Mouse (Mus musculus) forebrain, embryonic 12.5 days (tissue): ENCODE results near the gene Nes. TPM values are rescaled to one million over a fixed set of nuclear protein-coding genes. Genes with fewer than 3 reads are reported as not detected.
A peak's percentile ranks its signal among the peaks of the same experiment; 100 is the strongest.

ENCODE experiments used
- ATAC-seq: fragments of 200-750 bp; cut with Nextera tagmentation; 2 replicates; pipeline ENCODE4 v1.8.0; 2017; ENCODE audit warnings: moderate TSS enrichment; ENCODE audit not compliant: low FRiP score
- H3K27ac ChIP-seq: fragments of 300-500 bp; sonication (generic); 2 replicates; pipeline ENCODE4 v1.5.1; 2016; ENCODE audit warnings: mild to moderate bottlenecking
- H3K27me3 ChIP-seq: fragments of 300-500 bp; sonication (generic); 2 replicates; pipeline ENCODE4 v1.6.1; 2016; ENCODE audit warnings: mild to moderate bottlenecking
- H3K36me3 ChIP-seq: fragments of 300-500 bp; sonication (generic); replicated peaks from 2 replicates; pipeline ENCODE4 v1.6.1; 2016; ENCODE audit warnings: mild to moderate bottlenecking
- H3K4me1 ChIP-seq: fragments of 300-500 bp; sonication (generic); 2 replicates; pipeline ENCODE4 v1.6.1; 2016
- H3K4me2 ChIP-seq: fragments of 300-500 bp; sonication (generic); 2 replicates; pipeline ENCODE4 v1.6.1; 2016; ENCODE audit warnings: mild to moderate bottlenecking, moderate library complexity
- H3K4me3 ChIP-seq: fragments of 300-500 bp; sonication (generic); replicated peaks from 2 replicates; pipeline ENCODE4 v1.5.1; 2016; ENCODE audit warnings: mild to moderate bottlenecking
- H3K9ac ChIP-seq: fragments of 300-500 bp; sonication (generic); 2 replicates; pipeline ENCODE4 v1.6.1; 2016; ENCODE audit warnings: mild to moderate bottlenecking
- H3K9me3 ChIP-seq: fragments of 300-500 bp; sonication (generic); 2 replicates; pipeline ENCODE4 v1.6.1; 2016
- WGBS: fragments of 180-500 bp; shearing (Covaris S2); methylation state at CpG from one replicate; pipeline ENCODE4 v1.1.7; 2016; 5-methylcytosine and 5-hydroxymethylcytosine counted together
- polyA plus RNA-seq: library from polyadenylated mRNA; unstranded; fragments of >200 nt; fragmentation: Nextera tagmentation; extraction: Ambion mirVana; gene quantifications from 2 replicates; pipeline ENCODE4 v1.2.1, GENCODE M21; 2016

Nes gene
- 148 and 162 TPM in 2 replicates for polyA plus RNA-seq

DNA sequence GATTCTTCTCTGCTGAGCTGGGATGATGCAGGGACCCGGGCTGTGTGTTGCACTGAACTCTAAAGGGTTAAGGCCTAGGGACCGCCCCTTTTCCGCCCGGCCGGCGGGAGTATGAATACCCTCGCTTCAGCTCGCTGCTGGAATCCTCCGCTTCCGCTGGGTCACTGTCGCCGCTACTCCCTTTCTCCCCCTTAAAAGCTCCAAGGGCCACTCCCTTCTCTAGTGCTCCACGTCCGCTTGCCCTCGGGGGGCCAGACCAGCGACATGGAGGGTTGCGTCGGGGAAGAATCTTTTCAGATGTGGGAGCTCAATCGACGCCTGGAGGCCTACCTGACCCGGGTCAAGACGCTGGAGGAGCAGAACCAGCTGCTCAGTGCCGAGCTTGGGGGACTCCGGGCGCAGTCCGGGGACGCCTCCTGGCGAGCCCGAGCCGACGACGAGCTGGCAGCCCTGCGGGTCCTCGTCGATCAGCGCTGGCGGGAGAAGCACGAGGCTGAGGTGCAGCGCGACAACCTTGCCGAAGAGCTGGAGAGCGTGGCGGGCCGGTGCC, at the start of gene Nes:
Nes (plus strand) TSS at position 140 of the 550 bp plus-strand sequence.
- Histone ChIP-seq H3K27ac (peak within 1 kb of the TSS; percentile 94), H3K4me1 (peaks cover 57% of the 10 kb centered on the region), H3K4me3 (peak within 1 kb of the TSS; percentile 75), H3K9ac (peak within 1 kb of the TSS; percentile 92), H3K4me2 (peak within 1 kb of the TSS; percentile 83), H3K36me3 (peaks cover 8% of the 10 kb centered on the region), H3K9me3 (no peaks in the 10 kb centered on the region), H3K27me3 (no peaks in the 10 kb centered on the region)
- under 1% methylated on average over 44 of the region's 44 CpGs for WGBS
- ATAC-seq = peak; percentile 72

DNA sequence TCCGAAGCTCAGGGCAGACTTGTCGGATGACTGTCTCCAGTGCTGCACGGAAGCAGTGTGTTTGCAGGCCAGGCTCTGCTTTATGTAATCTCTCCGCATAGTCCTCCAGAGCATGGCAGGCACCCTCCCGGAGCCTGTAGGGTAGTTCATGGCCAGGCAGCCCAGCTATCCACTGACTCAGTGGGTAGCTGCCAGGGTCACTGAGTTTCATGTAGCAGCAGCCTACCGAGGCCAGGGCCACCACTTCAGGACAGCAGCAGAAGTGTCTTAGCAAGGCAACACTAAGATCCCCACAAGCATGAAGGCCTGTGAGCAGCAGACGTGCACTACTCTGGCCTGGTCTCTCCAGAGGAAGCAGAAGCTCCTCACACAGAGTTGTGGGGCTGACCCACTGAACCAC, 45.9 kb upstream of the Nes start:
- Histone ChIP-seq H3K9ac (no peak overlapping the region), H3K4me1 (peaks cover 22% of the 10 kb centered on the region), H3K4me3 (no peak overlapping the region), H3K4me2 (no peak overlapping the region), H3K27ac (no peak overlapping the region), H3K27me3 (no peaks in the 10 kb centered on the region), H3K9me3 (no peaks in the 10 kb centered on the region), H3K36me3 (peaks cover 62% of the 10 kb centered on the region)
- WGBS = 91% methylated on average over 7 of the region's 7 CpGs
- ATAC-seq = no peak

DNA sequence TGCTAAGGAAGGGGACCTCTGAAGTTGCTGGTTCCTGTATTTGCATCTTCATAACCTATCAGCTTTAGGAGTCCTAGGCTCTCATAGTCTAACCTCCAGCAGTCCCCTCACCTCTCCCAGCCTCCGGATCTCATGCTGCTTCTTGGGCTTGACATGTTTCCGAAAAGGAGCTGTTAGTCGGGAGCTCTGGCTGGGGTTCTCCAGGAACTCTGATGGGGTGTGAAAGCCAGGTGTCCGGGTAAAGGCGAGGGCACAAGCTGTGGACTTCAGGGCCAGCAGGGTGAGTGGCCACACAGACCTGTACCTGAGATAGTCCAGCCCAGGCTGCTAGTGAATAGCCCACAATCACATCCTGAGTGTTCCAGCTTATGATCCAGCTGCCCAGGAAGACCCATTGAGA, 43.4 kb upstream of the Nes start:
- Histone ChIP-seq H3K9me3 (no peaks in the 10 kb centered on the region), H3K27me3 (no peaks in the 10 kb centered on the region), H3K36me3 (peaks cover 62% of the 10 kb centered on the region), H3K4me3 (no peak overlapping the region), H3K4me2 (no peak overlapping the region), H3K27ac (no peak overlapping the region), H3K9ac (no peak overlapping the region), H3K4me1 (peaks cover 28% of the 10 kb centered on the region)
- 93% methylated on average over 5 of the region's 5 CpGs for WGBS
- no peak for ATAC-seq

DNA sequence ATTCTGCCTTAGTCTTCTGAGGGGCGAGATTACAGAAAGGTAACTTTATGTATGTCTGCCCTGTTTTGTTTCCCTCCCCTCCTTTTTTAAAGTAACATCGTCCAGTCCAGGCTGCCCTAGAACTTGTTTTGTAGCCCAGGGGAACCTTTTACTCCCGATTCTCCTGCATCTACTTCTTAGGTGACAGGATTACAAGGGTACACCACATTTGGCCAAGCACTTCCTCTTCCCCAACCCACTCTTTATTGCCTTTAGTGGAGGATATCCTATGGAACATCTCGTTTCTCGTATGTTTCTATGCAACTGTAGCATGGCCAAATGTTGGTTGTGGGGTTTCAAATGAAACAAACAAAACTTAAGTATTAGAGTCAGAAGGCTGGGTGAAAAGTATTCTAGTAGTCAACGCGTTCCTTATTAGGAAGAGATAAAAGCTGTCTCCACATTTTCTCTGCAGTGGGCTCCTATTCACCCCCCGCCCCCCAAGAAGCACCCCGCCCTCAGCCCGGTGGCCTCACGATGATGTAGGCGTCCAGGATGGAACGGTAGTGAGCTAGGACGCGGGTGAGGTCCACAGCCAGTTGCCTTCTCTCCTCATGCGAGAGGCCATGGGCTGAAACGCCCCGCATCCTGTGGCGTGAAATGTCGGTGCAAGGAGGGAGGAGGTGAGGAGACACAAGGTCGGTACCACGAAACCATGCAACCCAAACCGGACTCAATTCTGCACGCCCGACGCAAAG, 41.4 kb upstream of the Nes start:
- H3K9ac ChIP-seq = peak overlapping the region; percentile 91
- no peaks in the 10 kb centered on the region for H3K27me3 ChIP-seq
- H3K27ac ChIP-seq = peak overlapping the region; percentile 89
- peaks cover 35% of the 10 kb centered on the region for H3K4me1 ChIP-seq
- no peaks in the 10 kb centered on the region for H3K9me3 ChIP-seq
- H3K4me3 ChIP-seq = peak overlapping the region; percentile 88
- H3K36me3 ChIP-seq = peaks cover 57% of the 10 kb centered on the region
- peak overlapping the region; percentile 83 for H3K4me2 ChIP-seq
- WGBS = 9% methylated on average over 26 of the region's 26 CpGs
- ATAC-seq = peak; percentile 42

DNA sequence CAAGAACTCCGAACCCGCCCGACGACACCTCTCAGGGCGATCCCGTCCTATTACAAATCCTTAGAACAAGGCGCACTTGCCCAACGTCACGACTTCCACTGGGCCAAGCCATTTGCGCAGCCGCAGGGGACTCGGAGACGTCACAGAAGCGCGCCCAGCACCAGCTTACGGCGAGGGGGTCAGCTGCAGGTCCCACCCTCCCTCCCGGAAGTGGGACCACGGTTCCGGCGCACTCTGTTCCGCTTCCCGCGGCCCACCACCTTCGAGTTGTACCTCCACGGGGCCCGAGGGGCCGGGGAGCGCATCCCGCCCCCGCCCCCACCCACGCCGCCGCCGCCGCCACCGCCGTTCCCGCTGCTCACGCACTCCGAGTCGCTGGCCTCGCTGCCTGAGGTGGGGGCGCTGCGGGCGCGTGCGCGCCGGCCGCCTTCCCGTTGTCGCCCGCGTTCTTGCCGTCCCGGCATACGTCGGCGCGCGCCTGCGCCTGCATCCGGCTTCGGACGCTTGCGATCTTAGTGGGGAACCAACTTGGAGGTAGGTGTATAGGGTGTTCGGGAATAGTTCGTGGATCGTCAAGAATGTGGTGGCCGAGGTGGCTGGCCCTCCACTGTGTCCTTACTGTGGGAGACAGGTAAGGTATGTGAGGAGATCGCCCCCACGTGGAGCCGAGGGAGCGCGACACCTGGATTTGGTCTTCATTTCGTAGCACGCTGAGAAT, 40.6 kb upstream of the Nes start, which contains the start of the genes Isg20l2 and Rrnad1:
Isg20l2 (plus strand) TSS at position 237 of the 718 bp plus-strand sequence.
Rrnad1 (minus strand) TSS at position 640 of the 718 bp plus-strand sequence.
- ATAC-seq = peak; percentile 98

DNA sequence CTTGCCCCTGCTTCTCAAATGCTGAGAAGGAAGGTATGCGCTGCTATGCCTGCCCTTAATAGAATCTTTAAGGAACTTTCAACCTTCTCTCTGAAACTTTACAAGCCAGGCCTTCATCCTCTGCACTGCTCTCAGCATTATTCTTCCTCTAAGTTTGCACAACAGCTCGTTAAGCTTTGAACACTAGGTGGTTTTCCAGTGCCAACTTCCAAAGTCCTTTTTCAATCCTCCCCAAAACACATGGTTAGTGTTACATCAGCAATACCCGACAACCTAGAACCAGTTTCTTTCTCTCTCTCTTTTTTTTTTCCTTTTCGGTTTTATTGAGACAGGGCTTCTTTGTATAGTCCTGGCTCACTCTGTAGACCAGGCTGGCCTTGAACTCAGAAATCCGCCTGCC, 36.9 kb upstream of the Nes start:
- 75% methylated on average over 5 of the region's 5 CpGs for WGBS
- H3K27me3 ChIP-seq = no peaks in the 10 kb centered on the region
- no peak for ATAC-seq
- H3K9ac ChIP-seq = no peak overlapping the region
- peaks cover 55% of the 10 kb centered on the region for H3K36me3 ChIP-seq
- no peak overlapping the region for H3K27ac ChIP-seq
- no peak overlapping the region for H3K4me3 ChIP-seq
- no peaks in the 10 kb centered on the region for H3K9me3 ChIP-seq
- H3K4me2 ChIP-seq = no peak overlapping the region
- H3K4me1 ChIP-seq = peaks cover 34% of the 10 kb centered on the region

More for the DNA sequence above, 40.6 kb upstream of the Nes start, which contains the start of the genes Isg20l2 and Rrnad1:
- peak within 1 kb of the TSS; percentile 88 for H3K4me3 ChIP-seq
- no peaks in the 10 kb centered on the region for H3K9me3 ChIP-seq
- H3K27ac ChIP-seq = peak within 1 kb of the TSS; percentile 89
- under 1% methylated on average over 78 of the region's 78 CpGs for WGBS
- peak within 1 kb of the TSS; percentile 83 for H3K4me2 ChIP-seq
- peak within 1 kb of the TSS; percentile 91 for H3K9ac ChIP-seq
- H3K27me3 ChIP-seq = no peaks in the 10 kb centered on the region
- peaks cover 35% of the 10 kb centered on the region for H3K4me1 ChIP-seq
- H3K36me3 ChIP-seq = peaks cover 55% of the 10 kb centered on the region

DNA sequence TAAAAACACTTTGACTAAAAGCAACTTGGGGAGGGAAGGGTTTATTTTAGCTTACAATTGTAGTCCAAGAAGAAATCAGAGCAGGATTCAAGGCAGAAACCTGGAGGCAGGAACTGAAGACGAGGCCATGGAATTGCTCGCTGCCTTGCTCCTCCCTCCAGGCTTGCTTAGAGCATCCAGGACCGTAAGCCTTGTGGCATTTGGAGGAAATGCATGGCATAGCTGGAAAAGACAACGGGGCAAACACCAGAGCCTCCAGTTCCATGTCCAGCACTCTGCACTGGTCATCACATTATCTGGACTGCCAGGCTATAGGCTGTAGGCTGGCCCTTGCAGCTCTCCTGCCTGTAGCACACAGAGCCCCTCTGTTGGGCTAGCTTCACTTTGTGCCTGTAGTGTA, 36.4 kb upstream of the Nes start:
- Histone ChIP-seq H3K9me3 (no peaks in the 10 kb centered on the region), H3K4me3 (no peak overlapping the region), H3K27me3 (no peaks in the 10 kb centered on the region), H3K4me1 (peaks cover 29% of the 10 kb centered on the region), H3K4me2 (no peak overlapping the region), H3K27ac (no peak overlapping the region), H3K36me3 (peaks cover 60% of the 10 kb centered on the region), H3K9ac (no peak overlapping the region)
- 74% methylated on average over 4 of the region's 4 CpGs for WGBS
- ATAC-seq = no peak

DNA sequence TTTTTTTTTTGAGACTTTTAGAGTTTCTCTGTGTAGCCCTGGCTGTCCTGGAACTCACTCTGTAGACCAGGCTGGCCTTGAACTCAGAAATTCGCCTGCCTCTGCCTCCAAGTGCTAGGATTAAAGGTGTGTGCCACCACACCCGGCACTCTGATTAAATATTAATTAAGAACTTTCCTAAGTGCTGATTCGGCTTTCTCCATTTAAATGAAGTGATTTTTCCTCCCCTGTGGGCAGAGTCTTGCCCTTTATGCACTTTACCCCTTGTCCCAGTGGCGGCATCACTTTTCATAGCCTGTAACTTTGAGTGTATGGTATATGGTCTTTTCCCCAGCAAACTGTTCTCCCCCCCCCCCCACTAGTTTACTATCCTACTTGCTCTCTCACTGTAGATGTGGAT, 35.7 kb upstream of the Nes start:
- Histone ChIP-seq H3K4me1 (peaks cover 28% of the 10 kb centered on the region), H3K36me3 (peaks cover 67% of the 10 kb centered on the region), H3K9me3 (no peaks in the 10 kb centered on the region), H3K4me2 (no peak overlapping the region), H3K4me3 (no peak overlapping the region), H3K9ac (no peak overlapping the region), H3K27ac (no peak overlapping the region), H3K27me3 (no peaks in the 10 kb centered on the region)
- no peak for ATAC-seq
- 86% methylated on average over 4 of the region's 4 CpGs for WGBS

DNA sequence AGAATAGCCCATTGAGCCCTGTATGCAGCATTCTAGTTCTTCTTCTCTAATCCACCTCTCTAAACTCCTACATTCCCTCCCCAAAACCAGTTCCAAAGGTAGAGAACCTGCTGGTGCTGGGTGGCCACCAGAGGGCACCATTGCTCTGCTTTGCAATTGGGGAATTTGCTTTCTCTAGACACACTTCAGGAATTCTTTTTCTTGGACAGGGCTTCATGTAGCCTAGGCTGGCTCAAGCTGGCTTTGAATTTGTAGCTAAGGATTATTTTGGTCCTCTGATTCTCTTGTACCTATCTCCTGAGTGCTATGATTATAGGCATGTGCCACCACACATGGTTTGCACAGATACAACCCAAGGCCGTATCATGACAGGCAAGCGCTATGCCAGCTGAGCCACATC, 35.1 kb upstream of the Nes start:
- peaks cover 70% of the 10 kb centered on the region for H3K36me3 ChIP-seq
- H3K9me3 ChIP-seq = no peaks in the 10 kb centered on the region
- no peak overlapping the region for H3K4me3 ChIP-seq
- peak; percentile 55 for ATAC-seq
- H3K4me2 ChIP-seq = no peak overlapping the region
- no peak overlapping the region for H3K27ac ChIP-seq
- H3K27me3 ChIP-seq = no peaks in the 10 kb centered on the region
- no peak overlapping the region for H3K9ac ChIP-seq
- 95% methylated on average over 2 of the region's 2 CpGs for WGBS
- H3K4me1 ChIP-seq = peaks cover 26% of the 10 kb centered on the region

DNA sequence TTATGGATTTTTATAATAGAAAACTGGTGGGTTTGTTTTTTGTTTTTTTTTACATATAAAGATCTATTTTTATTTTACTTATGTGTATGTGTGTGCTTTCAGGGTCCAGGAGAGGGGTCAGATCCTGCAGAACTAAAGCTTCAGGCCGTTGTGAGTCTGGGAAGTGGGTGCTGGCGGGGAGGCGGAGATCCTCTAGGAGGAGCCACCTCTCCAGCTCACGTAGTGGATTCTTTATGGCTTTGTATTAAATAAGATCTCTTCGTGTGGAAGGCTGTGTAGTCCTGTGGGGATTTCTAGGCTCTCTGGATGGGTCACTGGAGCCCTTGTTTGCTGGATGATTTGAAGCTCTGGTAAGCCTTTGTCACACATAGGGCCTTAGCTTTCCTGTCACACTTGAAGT, 30.3 kb upstream of the Nes start:
- Histone ChIP-seq H3K36me3 (peaks cover 60% of the 10 kb centered on the region), H3K4me3 (no peak overlapping the region), H3K4me1 (peaks cover 18% of the 10 kb centered on the region), H3K27ac (no peak overlapping the region), H3K9ac (no peak overlapping the region), H3K4me2 (no peak overlapping the region), H3K27me3 (no peaks in the 10 kb centered on the region), H3K9me3 (no peaks in the 10 kb centered on the region)
- WGBS = 56% methylated on average over 5 of the region's 5 CpGs
- no peak for ATAC-seq

DNA sequence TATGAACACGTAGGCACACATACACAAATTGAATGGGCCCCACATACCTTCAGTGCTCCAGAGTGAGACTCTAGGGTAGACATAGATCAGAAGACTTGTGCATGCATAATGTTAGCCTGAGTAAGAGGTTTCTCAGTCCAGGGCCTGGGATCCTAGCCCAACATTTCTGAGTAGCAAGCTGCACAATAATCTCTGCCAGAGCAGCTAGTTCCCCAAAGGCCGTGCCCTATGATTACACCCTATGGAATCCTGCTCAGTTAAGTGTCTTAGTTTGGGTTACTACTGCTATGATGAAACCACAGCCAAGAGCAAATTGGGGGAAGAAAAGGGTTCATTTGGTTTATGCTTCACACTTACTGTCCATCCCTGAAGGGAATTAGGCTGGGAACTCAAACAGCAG, 28.4 kb upstream of the Nes start:
- H3K4me2 ChIP-seq = no peak overlapping the region
- H3K4me1 ChIP-seq = peaks cover 32% of the 10 kb centered on the region
- H3K9me3 ChIP-seq = no peaks in the 10 kb centered on the region
- WGBS = 87% methylated on average over 2 of the region's 2 CpGs
- no peak overlapping the region for H3K27ac ChIP-seq
- no peak overlapping the region for H3K4me3 ChIP-seq
- H3K9ac ChIP-seq = no peak overlapping the region
- peaks cover 49% of the 10 kb centered on the region for H3K36me3 ChIP-seq
- no peak for ATAC-seq
- no peaks in the 10 kb centered on the region for H3K27me3 ChIP-seq

DNA sequence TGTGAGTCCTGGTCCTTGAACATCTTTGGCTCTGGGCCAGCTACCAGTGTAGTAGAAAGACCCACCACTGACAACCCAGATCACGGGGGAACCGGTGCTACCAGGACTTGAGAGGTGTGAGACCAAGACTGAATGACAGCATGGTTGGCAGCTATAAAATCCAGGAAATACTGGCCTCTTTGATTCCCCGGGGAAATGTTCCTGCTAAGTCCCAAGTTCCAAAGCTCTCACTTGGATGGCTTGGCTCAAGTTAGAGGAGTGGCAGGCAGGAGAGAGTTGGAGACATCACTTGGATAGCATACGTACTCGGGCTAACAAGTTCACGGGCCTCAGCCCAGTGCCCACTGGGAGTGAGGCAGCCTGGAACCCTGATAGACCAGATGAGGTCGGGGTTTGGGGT, 27.3 kb upstream of the Nes start:
- no peak overlapping the region for H3K27ac ChIP-seq
- WGBS = 85% methylated on average over 7 of the region's 7 CpGs

More for the DNA sequence above, 27.3 kb upstream of the Nes start:
- H3K4me2 ChIP-seq = no peak overlapping the region
- peaks cover 39% of the 10 kb centered on the region for H3K36me3 ChIP-seq
- H3K9ac ChIP-seq = no peak overlapping the region
- H3K27me3 ChIP-seq = no peaks in the 10 kb centered on the region
- no peak overlapping the region for H3K4me3 ChIP-seq
- H3K4me1 ChIP-seq = peaks cover 43% of the 10 kb centered on the region
- no peak for ATAC-seq
- H3K9me3 ChIP-seq = no peaks in the 10 kb centered on the region
